Mouse (Mus musculus) CH12.LX (cell line): ENCODE results near the gene Gm21028.

Source experiments
- BHLHE40 ChIP-seq: IDR thresholded peaks from 2 replicates; pipeline ENCODE4 v1.6.1; 2011; ENCODE audit warnings: mild to moderate bottlenecking, low read depth, low read length, improper control_type of control experiment
- CHD2 ChIP-seq: IDR thresholded peaks from 2 replicates; pipeline ENCODE4 v1.6.1; 2011; ENCODE audit warnings: low read length, improper control_type of control experiment
- CTCF ChIP-seq, 2 experiments: IDR thresholded peaks in 1 of 2; conservative IDR thresholded peaks in 1 of 2; 2 replicates each; pipeline ENCODE4 v1.5.1; 2011 to 2012; ENCODE audit warnings: low read depth in 2 of 2, low read length in 2 of 2, improper control_type of control experiment in 1 of 2, inconsistent platforms in 1 of 2, mild to moderate bottlenecking in 1 of 2, moderate library complexity in 1 of 2
- ELF1 ChIP-seq: IDR thresholded peaks from 2 replicates; pipeline ENCODE4 v1.6.1; 2014; ENCODE audit warnings: low read depth, mild to moderate bottlenecking, inconsistent platforms, low read length, improper control_type of control experiment
- MAX ChIP-seq: IDR thresholded peaks from 2 replicates; pipeline ENCODE4 v1.6.1; 2011; ENCODE audit warnings: low read length, improper control_type of control experiment
- MAZ ChIP-seq: IDR thresholded peaks from 2 replicates; pipeline ENCODE4 v1.6.1; 2012; ENCODE audit warnings: low read depth, mild to moderate bottlenecking, inconsistent platforms, low read length, improper control_type of control experiment, moderate library complexity
- MEF2A ChIP-seq: IDR thresholded peaks from 2 replicates; pipeline ENCODE4 v1.6.1; 2014; ENCODE audit warnings: low read depth, mild to moderate bottlenecking, inconsistent platforms, low read length, improper control_type of control experiment, borderline replicate concordance
- MYC ChIP-seq: IDR thresholded peaks from 2 replicates; pipeline ENCODE4 v1.6.1; 2011; ENCODE audit warnings: low read depth, mild to moderate bottlenecking, improper control_type of control experiment, low read length
- NRF1 ChIP-seq: IDR thresholded peaks from 2 replicates; pipeline ENCODE4 v1.6.1; 2014; ENCODE audit warnings: low read depth, mild to moderate bottlenecking, inconsistent platforms, low read length, improper control_type of control experiment, moderate library complexity
- POLR2A ChIP-seq: IDR thresholded peaks from 2 replicates; pipeline ENCODE4 v1.6.1; 2011; ENCODE audit warnings: low read depth, mild to moderate bottlenecking, improper control_type of control experiment, low read length
- TCF12 ChIP-seq: IDR thresholded peaks from 2 replicates; pipeline ENCODE4 v1.6.1; 2014; ENCODE audit warnings: low read depth, mild to moderate bottlenecking, inconsistent platforms, low read length, improper control_type of control experiment
- USF1 ChIP-seq: IDR thresholded peaks from 2 replicates; pipeline ENCODE4 v1.6.1; 2014; ENCODE audit warnings: low read depth, mild to moderate bottlenecking, inconsistent platforms, low read length, improper control_type of control experiment
- ZKSCAN1 ChIP-seq: IDR thresholded peaks from 2 replicates; pipeline ENCODE4 v1.6.1; 2012; ENCODE audit warnings: low read depth, inconsistent platforms, low read length, improper control_type of control experiment, borderline replicate concordance

- TF ChIP-seq CTCF (conservative IDR thresholded peaks at IDR 0.05 in 1 of 2, IDR thresholded peaks at IDR 0.05 in 1 of 2; ENCODE audit: low read depth in 2 of 2, low read length in 2 of 2) (no peak), POLR2A (no peak), USF1 (no peak), MAX (no peak), MEF2A (no peak), BHLHE40 (no peak), NRF1 (no peak), MYC (no peak), MAZ (no peak), ELF1 (no peak), TCF12 (no peak), ZKSCAN1 (no peak), CHD2 (no peak)
Measured at GRCm38 (mm10) chr7:42551766-42552165, 26.6 kb downstream of the Gm21028 start.
